Mouse (Mus musculus): ENCODE measurements around the gene Itpkc. TPM values are rescaled to one million over a fixed set of nuclear protein-coding genes. Genes with fewer than 3 reads are reported as not detected.

Itpkc gene
- polyA plus RNA-seq, 1 experiment from 2014 or later = 10.3 TPM

GRCm38 (mm10) chr7:27218586-27218985 is 9.9 kb downstream of the Itpkc start:
- H3K36me3 ChIP-seq (ENCODE audit: control insufficient read depth, insufficient read depth, low read length) = peaks cover 13% of the 10 kb centered on the region
- H3K4me3 ChIP-seq (replicated peaks; ENCODE audit: low read length) = no peak overlapping the region
- H3K27me3 ChIP-seq (ENCODE audit: control insufficient read depth, insufficient read depth, low read length) = no peaks in the 10 kb centered on the region
- no peaks in the 10 kb centered on the region for H3K9me3 ChIP-seq (replicated peaks; ENCODE audit: control insufficient read depth, low read length)
- no peak for ATAC-seq (ENCODE audit: insufficient read depth, low FRiP score)
- H3K4me2 ChIP-seq (ENCODE audit: low read depth, low read length) = no peak overlapping the region
- peaks cover 3% of the 10 kb centered on the region; the same call in 1 of the 2 replicates for H3K4me1 ChIP-seq (ENCODE audit: control insufficient read depth, insufficient read depth, low read length)
- no peak overlapping the region for H3K9ac ChIP-seq (ENCODE audit: low read length)
- 85% methylated on average over 7 of the region's 7 CpGs for WGBS
- H3K27ac ChIP-seq (ENCODE audit: low read length) = no peak overlapping the region

GRCm38 (mm10) chr7:27212626-27213025 is 15.8 kb downstream of the Itpkc start:
- no peaks in the 10 kb centered on the region for H3K9me3 ChIP-seq (replicated peaks; ENCODE audit: control insufficient read depth, low read length)
- H3K36me3 ChIP-seq (ENCODE audit: control insufficient read depth, insufficient read depth, low read length) = peaks cover 36% of the 10 kb centered on the region
- H3K9ac ChIP-seq (ENCODE audit: low read length) = no peak overlapping the region
- no peak overlapping the region for H3K27ac ChIP-seq (ENCODE audit: low read length)
- no peak overlapping the region for H3K4me3 ChIP-seq (replicated peaks; ENCODE audit: low read length)
- no peaks in the 10 kb centered on the region for H3K27me3 ChIP-seq (ENCODE audit: control insufficient read depth, insufficient read depth, low read length)
- 86% methylated on average over 2 of the region's 2 CpGs for WGBS
- no peaks in the 10 kb centered on the region for H3K4me1 ChIP-seq (ENCODE audit: control insufficient read depth, insufficient read depth, low read length)
- ATAC-seq (ENCODE audit: insufficient read depth, low FRiP score) = no peak
- H3K4me2 ChIP-seq (ENCODE audit: low read depth, low read length) = no peak overlapping the region

GRCm38 (mm10) chr7:27203730-27204449 is 24.6 kb downstream of the Itpkc start:
- Histone ChIP-seq H3K36me3 (ENCODE audit: control insufficient read depth, insufficient read depth, low read length) (peaks cover 11% of the 10 kb centered on the region), H3K9ac (ENCODE audit: low read length) (no peak overlapping the region), H3K4me1 (ENCODE audit: control insufficient read depth, insufficient read depth, low read length) (no peaks in the 10 kb centered on the region), H3K9me3 (replicated peaks; ENCODE audit: control insufficient read depth, low read length) (no peaks in the 10 kb centered on the region), H3K27me3 (ENCODE audit: control insufficient read depth, insufficient read depth, low read length) (no peaks in the 10 kb centered on the region), H3K27ac (ENCODE audit: low read length) (no peak overlapping the region), H3K4me3 (replicated peaks; ENCODE audit: low read length) (no peak overlapping the region), H3K4me2 (ENCODE audit: low read depth, low read length) (no peak overlapping the region)
- WGBS = 91% methylated on average over 8 of the region's 8 CpGs
- 0 out of 2 replicates have a peak, but pooled peaks have one; percentile 18 for ATAC-seq (ENCODE audit: insufficient read depth, low FRiP score)

- no peaks in the 10 kb centered on the region for H3K9me3 ChIP-seq (replicated peaks; ENCODE audit: control insufficient read depth, low read length)
- no peak overlapping the region for H3K27ac ChIP-seq (ENCODE audit: low read length)
- no peaks in the 10 kb centered on the region; the same call in 1 of the 2 replicates for H3K36me3 ChIP-seq (ENCODE audit: control insufficient read depth, insufficient read depth, low read length)
- peaks cover 8% of the 10 kb centered on the region for H3K4me1 ChIP-seq (ENCODE audit: control insufficient read depth, insufficient read depth, low read length)
- WGBS = 94% methylated on average over 8 of the region's 8 CpGs
- H3K9ac ChIP-seq (ENCODE audit: low read length) = no peak overlapping the region
- H3K4me3 ChIP-seq (replicated peaks; ENCODE audit: low read length) = no peak overlapping the region
- ATAC-seq (ENCODE audit: insufficient read depth, low FRiP score) = no peak
- no peaks in the 10 kb centered on the region for H3K27me3 ChIP-seq (ENCODE audit: control insufficient read depth, insufficient read depth, low read length)
- H3K4me2 ChIP-seq (ENCODE audit: low read depth, low read length) = no peak overlapping the region
Measured at GRCm38 (mm10) chr7:27198779-27199178, 29.7 kb downstream of the Itpkc start.

- H3K9me3 ChIP-seq (replicated peaks; ENCODE audit: control insufficient read depth, low read length) = no peaks in the 10 kb centered on the region
- H3K4me3 ChIP-seq (replicated peaks; ENCODE audit: low read length) = no peak overlapping the region
- H3K9ac ChIP-seq (ENCODE audit: low read length) = no peak overlapping the region
- peaks cover 8% of the 10 kb centered on the region for H3K4me1 ChIP-seq (ENCODE audit: control insufficient read depth, insufficient read depth, low read length)
- no peaks in the 10 kb centered on the region for H3K27me3 ChIP-seq (ENCODE audit: control insufficient read depth, insufficient read depth, low read length)
- H3K27ac ChIP-seq (ENCODE audit: low read length) = no peak overlapping the region
- ATAC-seq (ENCODE audit: insufficient read depth, low FRiP score) = no peak
- no peaks in the 10 kb centered on the region; the same call in 1 of the 2 replicates for H3K36me3 ChIP-seq (ENCODE audit: control insufficient read depth, insufficient read depth, low read length)
- H3K4me2 ChIP-seq (ENCODE audit: low read depth, low read length) = no peak overlapping the region
Measured at GRCm38 (mm10) chr7:27198355-27198754, 30.1 kb downstream of the Itpkc start.

- Histone ChIP-seq H3K27me3 (ENCODE audit: control insufficient read depth, insufficient read depth, low read length) (no peaks in the 10 kb centered on the region), H3K4me1 (ENCODE audit: control insufficient read depth, insufficient read depth, low read length) (peaks cover 8% of the 10 kb centered on the region), H3K4me3 (replicated peaks; ENCODE audit: low read length) (no peak overlapping the region), H3K9me3 (replicated peaks; ENCODE audit: control insufficient read depth, low read length) (no peaks in the 10 kb centered on the region), H3K36me3 (ENCODE audit: control insufficient read depth, insufficient read depth, low read length) (peaks cover 7% of the 10 kb centered on the region; the same call in 1 of the 2 replicates), H3K27ac (ENCODE audit: low read length) (no peak overlapping the region), H3K9ac (ENCODE audit: low read length) (no peak overlapping the region), H3K4me2 (ENCODE audit: low read depth, low read length) (no peak overlapping the region)
- 91% methylated on average over 8 of the region's 8 CpGs for WGBS
- no peak for ATAC-seq (ENCODE audit: insufficient read depth, low FRiP score)
Measured at GRCm38 (mm10) chr7:27197634-27198033, 30.8 kb downstream of the Itpkc start.

- no peak overlapping the region for H3K27ac ChIP-seq (ENCODE audit: low read length)
- ATAC-seq (ENCODE audit: insufficient read depth, low FRiP score) = no peak
- peaks cover 8% of the 10 kb centered on the region for H3K4me1 ChIP-seq (ENCODE audit: control insufficient read depth, insufficient read depth, low read length)
- no peaks in the 10 kb centered on the region for H3K27me3 ChIP-seq (ENCODE audit: control insufficient read depth, insufficient read depth, low read length)
- WGBS = 85% methylated on average over 3 of the region's 3 CpGs
- H3K4me2 ChIP-seq (ENCODE audit: low read depth, low read length) = no peak overlapping the region
- no peak overlapping the region for H3K4me3 ChIP-seq (replicated peaks; ENCODE audit: low read length)
- peaks cover 8% of the 10 kb centered on the region; the same call in 1 of the 2 replicates for H3K36me3 ChIP-seq (ENCODE audit: control insufficient read depth, insufficient read depth, low read length)
- no peak overlapping the region for H3K9ac ChIP-seq (ENCODE audit: low read length)
- no peaks in the 10 kb centered on the region for H3K9me3 ChIP-seq (replicated peaks; ENCODE audit: control insufficient read depth, low read length)
Measured at GRCm38 (mm10) chr7:27197136-27197535, 31.3 kb downstream of the Itpkc start.

GRCm38 (mm10) chr7:27195681-27196611 is 32.5 kb downstream of the Itpkc start, which contains the start of the genes BC024978 and Snrpa:
TSS of gene BC024978 (plus strand) at chr7:27195781.
TSS of gene Snrpa (minus strand) at chr7:27196271.
- Histone ChIP-seq H3K9ac (ENCODE audit: low read length) (peak within 1 kb of the TSS; percentile 96), H3K9me3 (replicated peaks; ENCODE audit: control insufficient read depth, low read length) (no peaks in the 10 kb centered on the region), H3K4me1 (ENCODE audit: control insufficient read depth, insufficient read depth, low read length) (peaks cover 8% of the 10 kb centered on the region), H3K36me3 (ENCODE audit: control insufficient read depth, insufficient read depth, low read length) (peaks cover 17% of the 10 kb centered on the region), H3K4me3 (replicated peaks; ENCODE audit: low read length) (peak within 1 kb of the TSS; percentile 98), H3K4me2 (ENCODE audit: low read depth, low read length) (peak within 1 kb of the TSS; percentile 96), H3K27me3 (ENCODE audit: control insufficient read depth, insufficient read depth, low read length) (no peaks in the 10 kb centered on the region), H3K27ac (ENCODE audit: low read length) (peak within 1 kb of the TSS; percentile 100)
- WGBS = under 1% methylated on average over 64 of the region's 64 CpGs
- ATAC-seq (ENCODE audit: insufficient read depth, low FRiP score) = peak; percentile 99

GRCm38 (mm10) chr7:27193731-27194130 is 34.7 kb downstream of the Itpkc start:
- H3K27me3 ChIP-seq (ENCODE audit: control insufficient read depth, insufficient read depth, low read length) = no peaks in the 10 kb centered on the region
- no peak for ATAC-seq (ENCODE audit: insufficient read depth, low FRiP score)
- H3K4me3 ChIP-seq (replicated peaks; ENCODE audit: low read length) = no peak overlapping the region
- H3K9me3 ChIP-seq (replicated peaks; ENCODE audit: control insufficient read depth, low read length) = no peaks in the 10 kb centered on the region
- H3K36me3 ChIP-seq (ENCODE audit: control insufficient read depth, insufficient read depth, low read length) = peaks cover 40% of the 10 kb centered on the region
- H3K27ac ChIP-seq (ENCODE audit: low read length) = no peak overlapping the region
- H3K9ac ChIP-seq (ENCODE audit: low read length) = peak overlapping the region; percentile 27; the same call in 1 of the 2 replicates
- WGBS = 70% methylated on average over 4 of the region's 4 CpGs
- no peak overlapping the region for H3K4me2 ChIP-seq (ENCODE audit: low read depth, low read length)
- peaks cover 8% of the 10 kb centered on the region for H3K4me1 ChIP-seq (ENCODE audit: control insufficient read depth, insufficient read depth, low read length)
